Mouse (Mus musculus) ES-E14 (cell line): ENCODE data around the gene Ino80e. TPM values are rescaled to one million over a fixed set of nuclear protein-coding genes. Genes with fewer than 3 reads are reported as not detected.

Source experiments
- DNase-seq: peaks from one replicate; pipeline ENCODE4 v3.0.0-alpha.2; 2013; ENCODE audit warnings: low read depth, low spot score
- H3K27ac ChIP-seq: 2 replicates; pipeline ENCODE4 v1.5.1; 2012; ENCODE audit warnings: low read depth, mild to moderate bottlenecking, low read length, moderate library complexity, mixed read lengths; ENCODE audit not compliant: poor library complexity, insufficient read depth, severe bottlenecking
- H3K36me3 ChIP-seq: 2 replicates; pipeline ENCODE4 v1.6.1; 2012; ENCODE audit warnings: mild to moderate bottlenecking, low read length, moderate library complexity, mixed read lengths; ENCODE audit not compliant: control insufficient read depth, poor library complexity, insufficient read depth, severe bottlenecking
- H3K4me1 ChIP-seq, 2 experiments: fragments of 150-350 bp in 1 of 2; sonication (generic) in 1 of 2; 2 replicates each; pipeline ENCODE4 v1.6.1; 2012; ENCODE audit warnings: low read length in 2 of 2, mild to moderate bottlenecking in 1 of 2, mixed read lengths in 1 of 2; ENCODE audit not compliant: control insufficient read depth in 2 of 2, insufficient read depth in 2 of 2, poor library complexity in 1 of 2
- H3K4me3 ChIP-seq, 2 experiments: fragments of 150-350 bp in 1 of 2; sonication (generic) in 1 of 2; 2 replicates each; pipeline ENCODE4 v1.5.1; 2012; ENCODE audit warnings: low read length in 2 of 2, low read depth in 1 of 2, mild to moderate bottlenecking in 1 of 2, mixed read lengths in 1 of 2; ENCODE audit not compliant: insufficient read depth in 1 of 2, poor library complexity in 1 of 2, severe bottlenecking in 1 of 2
- H3K9ac ChIP-seq: 2 replicates; pipeline ENCODE4 v1.6.1; 2012; ENCODE audit warnings: low read depth, mild to moderate bottlenecking, low read length, mixed read lengths; ENCODE audit not compliant: poor library complexity, insufficient read depth, severe bottlenecking
- H3K9me3 ChIP-seq: fragments of 150-350 bp; sonication (generic); 2 replicates; pipeline ENCODE4 v1.6.1; 2012; ENCODE audit warnings: low read depth, mild to moderate bottlenecking, low read length; ENCODE audit not compliant: control insufficient read depth, insufficient read depth
- CHD2 ChIP-seq: IDR thresholded peaks from 2 replicates; pipeline ENCODE4 v1.6.1; 2014; ENCODE audit warnings: mild to moderate bottlenecking, low read depth, low read length, inconsistent platforms
- HCFC1 ChIP-seq: IDR thresholded peaks from 2 replicates; pipeline ENCODE4 v1.6.1; 2012; ENCODE audit warnings: low read length, inconsistent platforms, borderline replicate concordance; ENCODE audit not compliant: insufficient read depth
- MAFK ChIP-seq: IDR thresholded peaks from 2 replicates; pipeline ENCODE4 v1.6.1; 2014; ENCODE audit warnings: mild to moderate bottlenecking, low read depth, low read length, inconsistent platforms; ENCODE audit not compliant: insufficient read depth
- ZC3H11A ChIP-seq: IDR thresholded peaks from 2 replicates; pipeline ENCODE4 v1.6.1; 2012; ENCODE audit warnings: low read depth, mild to moderate bottlenecking, inconsistent platforms, low read length, borderline replicate concordance
- ZNF384 ChIP-seq: IDR thresholded peaks from 2 replicates; pipeline ENCODE4 v1.6.1; 2012; ENCODE audit warnings: low read depth, low read length, inconsistent platforms
- in situ Hi-C, 2 experiments: fragments of 600-800 bp; cut with MboI; formaldehyde crosslinking; loops; one replicate each; pipeline ENCODE4 v1.15.1; 2025; ENCODE audit warnings: low sequenced_read_pairs in 2 of 2, inconsistent platforms in 1 of 2; ENCODE audit not compliant: unreplicated experiment in 2 of 2
- total RNA-seq: library from RNA; depleted of rRNA; stranded (reverse); fragments of 300-350 nt; gene quantifications from 2 replicates; pipeline ENCODE4 v1.2.3, GENCODE M21; 2012

Gene Ino80e
- total RNA-seq, 1 experiment, result 78.7 TPM

DNA sequence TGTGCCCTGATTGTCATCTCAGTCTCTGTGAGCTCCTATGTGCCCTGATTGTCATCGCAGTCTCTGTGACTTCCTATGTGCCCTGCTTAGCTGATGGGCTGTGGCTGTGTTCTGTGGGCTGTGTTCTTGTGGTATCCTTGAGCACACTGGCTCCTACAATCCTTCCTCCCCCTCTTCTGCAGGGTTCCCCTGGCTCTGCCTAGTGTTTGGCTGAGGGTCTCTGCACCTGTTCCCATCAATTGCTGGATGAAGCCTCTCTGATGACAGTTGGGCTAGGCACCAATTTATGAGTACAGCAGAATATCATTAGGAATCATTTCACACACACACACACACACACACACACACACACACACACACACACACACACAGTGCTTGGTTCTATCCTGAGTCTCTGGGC lies 28.9 kb downstream of the Ino80e start:
- no peak for DNase-seq
- in situ Hi-C loops, result loop anchor here in 1 of 2 experiments (10.0 kb wide), 1 partner anchor 272 kb away; no protein-coding TSS in a partner anchor
- Histone ChIP-seq H3K36me3 (no peaks in the 10 kb centered on the region), H3K9me3 (no peaks in the 10 kb centered on the region), H3K4me3 (no peak overlapping the region), H3K27ac (no peak overlapping the region), H3K4me1 (peaks cover 2 to 13% of the 10 kb centered on the region in 2 experiments; a peak in 1 of 4 replicates), H3K9ac (no peak overlapping the region)
- no peak for TF ChIP-seq CHD2
- no peak for TF ChIP-seq MAFK
- no peak for TF ChIP-seq ZNF384
- TF ChIP-seq ZC3H11A, result no peak
- no peak for TF ChIP-seq HCFC1

DNA sequence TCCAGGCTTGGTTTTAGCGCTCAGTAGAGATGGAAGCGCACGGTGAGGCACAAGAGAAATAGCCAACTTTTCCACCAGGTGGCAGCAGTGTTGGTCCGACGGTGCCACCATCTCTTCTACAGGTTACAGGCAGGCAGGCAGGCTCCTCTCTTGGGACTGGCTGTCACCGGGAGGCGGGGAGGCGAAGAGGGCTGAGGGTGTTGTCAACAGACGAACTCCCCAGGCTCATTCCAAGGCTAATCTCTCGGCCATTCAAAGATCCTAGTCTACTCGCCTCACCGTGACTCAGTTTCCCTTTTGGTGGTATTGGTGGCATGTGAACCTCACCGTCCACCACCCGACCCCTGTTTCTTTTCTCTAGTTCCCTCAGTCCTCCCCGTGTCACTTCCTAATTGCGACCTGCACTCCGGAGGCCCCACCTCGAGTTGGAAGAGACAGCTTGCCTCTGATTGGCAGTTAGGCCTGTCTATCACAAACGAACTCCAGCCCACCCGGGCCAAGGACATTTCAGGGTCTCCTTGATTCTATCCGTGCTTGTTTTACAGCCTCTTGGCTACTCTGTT lies 30.1 kb downstream of the Ino80e start:
- DNase-seq, result peak; percentile 96
- in situ Hi-C loops, result loop anchor here in 1 of 2 experiments (10.0 kb wide), 1 partner anchor 273 kb away; no protein-coding TSS in a partner anchor
- H3K9me3 ChIP-seq, result no peaks in the 10 kb centered on the region
- H3K9ac ChIP-seq, result peak overlapping the region; percentile 72
- no peak; the same call in 1 of the 2 replicates for TF ChIP-seq CHD2
- TF ChIP-seq ZNF384, result 0 out of 2 replicates have a peak, but pooled peaks have one; percentile 36
- peak; percentile 53; the same call in 1 of the 2 replicates for TF ChIP-seq HCFC1
- TF ChIP-seq MAFK, result no peak
- TF ChIP-seq ZC3H11A, result peak; percentile 81; the same call in 1 of the 2 replicates
- no peaks in the 10 kb centered on the region for H3K36me3 ChIP-seq
- H3K27ac ChIP-seq, result 0 out of 2 replicates have a peak overlapping the region, but pooled peaks have one; percentile 37
- H3K4me1 ChIP-seq, result peaks cover 2 to 13% of the 10 kb centered on the region in 2 experiments; a peak in 1 of 4 replicates
- peak overlapping the region; percentile 72 to 81 for H3K4me3 ChIP-seq

DNA sequence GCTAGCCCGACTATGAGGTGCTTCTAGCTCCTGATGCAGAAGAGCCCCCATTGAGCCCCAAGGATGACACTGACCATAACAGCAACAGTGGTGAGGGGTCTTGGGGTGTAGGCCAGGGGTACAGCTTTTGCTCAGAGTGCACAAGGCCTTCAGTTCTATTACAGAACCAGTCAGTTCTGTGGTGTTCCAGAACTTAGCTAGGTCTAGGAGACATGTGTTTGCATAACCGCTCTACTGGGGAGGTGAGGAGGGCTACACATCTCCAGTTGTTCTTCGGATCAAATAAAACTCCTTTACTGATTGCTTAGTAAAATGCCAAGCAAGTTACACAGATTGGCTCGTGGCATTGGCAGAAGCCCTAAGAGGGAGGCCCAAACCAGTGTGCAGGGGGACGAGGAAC lies 30.6 kb downstream of the Ino80e start, which contains the start of gene 4930451I11Rik:
TSS of gene 4930451I11Rik (minus strand) at position 101 of the 400 bp plus-strand sequence.
- H3K9ac ChIP-seq, result peak within 1 kb of the TSS; percentile 72
- H3K27ac ChIP-seq, result 0 out of 2 replicates have a peak within 1 kb of the TSS, but pooled peaks have one; percentile 37
- H3K4me3 ChIP-seq, result peak within 1 kb of the TSS; percentile 72 to 81
- no peaks in the 10 kb centered on the region for H3K9me3 ChIP-seq
- H3K4me1 ChIP-seq, result peaks cover 2 to 13% of the 10 kb centered on the region in 2 experiments; a peak in 1 of 4 replicates
- DNase-seq, result no peak
- no peaks in the 10 kb centered on the region for H3K36me3 ChIP-seq
- in situ Hi-C loops, result loop anchor here in 1 of 2 experiments (10.0 kb wide), 1 partner anchor 273 kb away; no protein-coding TSS in a partner anchor
- TF ChIP-seq MAFK (no peak), HCFC1 (no peak), ZNF384 (no peak), ZC3H11A (no peak)

DNA sequence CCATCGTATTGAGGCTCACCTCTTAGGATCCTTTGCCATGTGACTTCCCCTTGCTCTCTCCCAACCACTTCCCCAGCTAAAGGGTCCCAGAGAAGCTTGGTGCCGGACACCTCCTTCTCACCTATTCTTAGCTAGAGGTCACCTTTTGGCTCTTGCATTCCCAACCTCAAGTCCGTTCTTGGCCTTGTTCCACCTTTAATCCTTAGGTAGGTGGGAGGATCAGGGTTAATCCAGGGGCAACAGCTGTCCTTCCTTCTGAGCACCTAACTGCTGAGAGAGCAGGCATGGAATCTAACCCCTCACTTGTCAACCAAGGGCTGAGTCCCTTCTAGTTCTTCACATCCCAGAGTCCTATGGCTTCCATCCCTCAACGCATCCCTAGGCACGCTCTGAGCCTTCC lies 36.2 kb downstream of the Ino80e start:
- no peak overlapping the region for H3K9ac ChIP-seq
- H3K4me1 ChIP-seq, result peaks cover 2 to 21% of the 10 kb centered on the region in 2 experiments; a peak in 1 of 4 replicates
- H3K9me3 ChIP-seq, result no peaks in the 10 kb centered on the region
- H3K36me3 ChIP-seq, result no peaks in the 10 kb centered on the region
- TF ChIP-seq HCFC1, result no peak
- TF ChIP-seq ZNF384, result no peak
- TF ChIP-seq MAFK, result no peak
- TF ChIP-seq ZC3H11A, result no peak
- TF ChIP-seq CHD2, result no peak
- no peak for DNase-seq
- H3K27ac ChIP-seq, result no peak overlapping the region
- in situ Hi-C loops, result no loop called here
- H3K4me3 ChIP-seq, result no peak overlapping the region
